Mouse (Mus musculus) kidney, embryonic 14.5 days (tissue): ENCODE measurements around the gene Ces4a. TPM values are rescaled to one million over a fixed set of nuclear protein-coding genes. Genes with fewer than 3 reads are reported as not detected.
"Not testable (repeated sequence)": the region's sequence is repeated elsewhere in the genome, so short reads cannot be mapped to it uniquely, and the experiment has no call there.

Experiments
- ATAC-seq: fragments of 200-750 bp; cut with Nextera tagmentation; 2 replicates; pipeline ENCODE4 v1.8.0; 2017; ENCODE audit warnings: moderate number of reproducible peaks, mild to moderate bottlenecking, moderate TSS enrichment, moderate library complexity; ENCODE audit not compliant: low FRiP score, low TSS enrichment
- H3K27ac ChIP-seq: fragments of 300-500 bp; sonication (generic); 2 replicates; pipeline ENCODE4 v1.5.1; 2014; ENCODE audit warnings: low read depth, mild to moderate bottlenecking, low read length, moderate library complexity, mixed read lengths
- H3K27me3 ChIP-seq: fragments of 300-500 bp; sonication (generic); 2 replicates; pipeline ENCODE4 v1.6.1; 2014; ENCODE audit warnings: mild to moderate bottlenecking, low read length; ENCODE audit not compliant: control insufficient read depth, insufficient read depth
- H3K36me3 ChIP-seq: fragments of 300-500 bp; sonication (generic); 2 replicates; pipeline ENCODE4 v1.6.1; 2014; ENCODE audit warnings: low read length, mixed read lengths; ENCODE audit not compliant: control insufficient read depth, insufficient read depth
- H3K4me1 ChIP-seq: fragments of 300-500 bp; sonication (generic); 2 replicates; pipeline ENCODE4 v1.6.1; 2014; ENCODE audit warnings: low read length, mixed read lengths; ENCODE audit not compliant: control insufficient read depth, insufficient read depth
- H3K4me2 ChIP-seq: fragments of 300-500 bp; sonication (generic); replicated peaks from 2 replicates; pipeline ENCODE4 v1.6.1; 2014; ENCODE audit warnings: low read depth, mild to moderate bottlenecking, low read length
- H3K4me3 ChIP-seq: fragments of 300-500 bp; sonication (generic); 2 replicates; pipeline ENCODE4 v1.5.1; 2014; ENCODE audit warnings: mild to moderate bottlenecking, low read length
- H3K9ac ChIP-seq: fragments of 300-500 bp; sonication (generic); 2 replicates; pipeline ENCODE4 v1.6.1; 2014; ENCODE audit warnings: low read depth, mild to moderate bottlenecking, low read length, moderate library complexity
- H3K9me3 ChIP-seq: fragments of 300-500 bp; sonication (generic); 2 replicates; pipeline ENCODE4 v1.6.1; 2016; ENCODE audit warnings: low read length; ENCODE audit not compliant: control insufficient read depth
- WGBS: fragments of 180-500 bp; shearing (Covaris S2); extraction: QIAGEN DNeasy Blood & Tissue Kit; methylation state at CpG from one replicate; pipeline ENCODE4 v1.1.7; 2014; 5-methylcytosine and 5-hydroxymethylcytosine counted together
- polyA plus RNA-seq: library from polyadenylated mRNA; unstranded; fragments of >200 nt; fragmentation: Nextera tagmentation; extraction: Ambion mirVana; gene quantifications from 2 replicates; pipeline ENCODE4 v1.2.1, GENCODE M21; 2014

Gene Ces4a
- polyA plus RNA-seq, result not detected in 2 replicates

- Histone ChIP-seq H3K4me1 (no peaks in the 10 kb centered on the region), H3K4me3 (no peak within 1 kb of the TSS), H3K27ac (no peak within 1 kb of the TSS), H3K4me2 (no peak within 1 kb of the TSS), H3K27me3 (no peaks in the 10 kb centered on the region), H3K36me3 (no peaks in the 10 kb centered on the region), H3K9ac (no peak within 1 kb of the TSS), H3K9me3 (no peaks in the 10 kb centered on the region)
- ATAC-seq, result no peak
- 85% methylated on average over 5 of the region's 5 CpGs for WGBS
Observed at GRCm38 (mm10) chr8:105131509-105131908, at the start of gene Ces4a. Gene Ces4a, plus strand, starts transcription at chr8:105131800.

- no peaks in the 10 kb centered on the region for H3K4me1 ChIP-seq
- H3K4me3 ChIP-seq, result no peak within 1 kb of the TSS
- H3K9ac ChIP-seq, result no peak within 1 kb of the TSS
- no peaks in the 10 kb centered on the region for H3K36me3 ChIP-seq
- H3K27ac ChIP-seq, result no peak within 1 kb of the TSS
- WGBS, result 77% methylated on average over 7 of the region's 7 CpGs
- no peaks in the 10 kb centered on the region for H3K9me3 ChIP-seq
- no peak for ATAC-seq
- no peak within 1 kb of the TSS for H3K4me2 ChIP-seq
- H3K27me3 ChIP-seq, result no peaks in the 10 kb centered on the region
Observed at GRCm38 (mm10) chr8:105083449-105084050, 48.0 kb upstream of the Ces4a start, which contains the start of gene Ces3b. Gene Ces3b, plus strand, starts transcription at chr8:105083753.

- not testable (repeated sequence) for H3K27me3 ChIP-seq, ATAC-seq, H3K9ac ChIP-seq, H3K4me1 ChIP-seq, H3K4me3 ChIP-seq, H3K27ac ChIP-seq, H3K9me3 ChIP-seq, H3K4me2 ChIP-seq, H3K36me3 ChIP-seq
- 92% methylated on average over 4 of the region's 5 CpGs for WGBS
Observed at GRCm38 (mm10) chr8:105088166-105088565, 43.4 kb upstream of the Ces4a start.

GRCm38 (mm10) chr8:105088581-105088980, 43.0 kb upstream of the Ces4a start:
- WGBS, result 66% methylated on average over 4 of the region's 4 CpGs
- ATAC-seq, result no peak

GRCm38 (mm10) chr8:105093992-105094391, 37.6 kb upstream of the Ces4a start:
- no peak overlapping the region for H3K4me3 ChIP-seq
- H3K27me3 ChIP-seq, result no peaks in the 10 kb centered on the region
- H3K4me2 ChIP-seq, result no peak overlapping the region
- 84% methylated on average over 3 of the region's 3 CpGs for WGBS
- H3K4me1 ChIP-seq, result no peaks in the 10 kb centered on the region
- H3K9me3 ChIP-seq, result no peaks in the 10 kb centered on the region
- H3K36me3 ChIP-seq, result no peaks in the 10 kb centered on the region
- ATAC-seq, result no peak
- no peak overlapping the region for H3K27ac ChIP-seq
- no peak overlapping the region for H3K9ac ChIP-seq

More at GRCm38 (mm10) chr8:105088581-105088980, 43.0 kb upstream of the Ces4a start:
- Histone ChIP-seq H3K4me3 (no peak overlapping the region), H3K4me2 (no peak overlapping the region), H3K9ac (no peak overlapping the region), H3K27me3 (no peaks in the 10 kb centered on the region), H3K9me3 (no peaks in the 10 kb centered on the region), H3K36me3 (no peaks in the 10 kb centered on the region), H3K27ac (no peak overlapping the region), H3K4me1 (no peaks in the 10 kb centered on the region)

- whole genome bisulfite sequencing, result 76% methylated on average over 4 of the region's 4 CpGs
- ATAC-seq, H3K4me2 ChIP-seq, H3K4me3 ChIP-seq, H3K27me3 ChIP-seq, H3K36me3 ChIP-seq, H3K27ac ChIP-seq, H3K4me1 ChIP-seq, H3K9me3 ChIP-seq, H3K9ac ChIP-seq: not testable (repeated sequence)
Observed at GRCm38 (mm10) chr8:105102101-105102785, 29.4 kb upstream of the Ces4a start.

- H3K4me1 ChIP-seq, H3K4me2 ChIP-seq, ATAC-seq, H3K9ac ChIP-seq, H3K4me3 ChIP-seq, H3K27me3 ChIP-seq, H3K9me3 ChIP-seq, H3K27ac ChIP-seq, H3K36me3 ChIP-seq: not testable (repeated sequence)
- 80% methylated on average over 5 of the region's 5 CpGs for WGBS
Observed at GRCm38 (mm10) chr8:105103701-105104100, 27.9 kb upstream of the Ces4a start.

- H3K27ac ChIP-seq, result no peak overlapping the region
- H3K4me3 ChIP-seq, result no peak overlapping the region
- H3K27me3 ChIP-seq, result no peaks in the 10 kb centered on the region
- H3K4me1 ChIP-seq, result no peaks in the 10 kb centered on the region
- no peak overlapping the region for H3K4me2 ChIP-seq
- 83% methylated on average over 3 of the region's 3 CpGs for WGBS
- no peaks in the 10 kb centered on the region for H3K36me3 ChIP-seq
- H3K9ac ChIP-seq, result no peak overlapping the region
- ATAC-seq, result no peak
- no peaks in the 10 kb centered on the region for H3K9me3 ChIP-seq
Observed at GRCm38 (mm10) chr8:105104220-105104619, 27.4 kb upstream of the Ces4a start.

GRCm38 (mm10) chr8:105129864-105130263, 1.7 kb upstream of the Ces4a start:
- H3K9ac ChIP-seq, result no peak overlapping the region
- no peak for ATAC-seq
- H3K27me3 ChIP-seq, result no peaks in the 10 kb centered on the region
- H3K27ac ChIP-seq, result no peak overlapping the region
- H3K9me3 ChIP-seq, result no peaks in the 10 kb centered on the region
- WGBS, result 79% methylated on average over 9 of the region's 9 CpGs
- no peaks in the 10 kb centered on the region for H3K4me1 ChIP-seq
- H3K4me2 ChIP-seq, result no peak overlapping the region
- no peak overlapping the region for H3K4me3 ChIP-seq
- no peaks in the 10 kb centered on the region for H3K36me3 ChIP-seq
